Mouse (Mus musculus): ENCODE results near the gene Ccdc33. TPM values are rescaled to one million over a fixed set of nuclear protein-coding genes. Genes with fewer than 3 reads are reported as not detected.

Gene Ccdc33
- total and polyA plus RNA-seq, 2 experiments, result not detected

DNA sequence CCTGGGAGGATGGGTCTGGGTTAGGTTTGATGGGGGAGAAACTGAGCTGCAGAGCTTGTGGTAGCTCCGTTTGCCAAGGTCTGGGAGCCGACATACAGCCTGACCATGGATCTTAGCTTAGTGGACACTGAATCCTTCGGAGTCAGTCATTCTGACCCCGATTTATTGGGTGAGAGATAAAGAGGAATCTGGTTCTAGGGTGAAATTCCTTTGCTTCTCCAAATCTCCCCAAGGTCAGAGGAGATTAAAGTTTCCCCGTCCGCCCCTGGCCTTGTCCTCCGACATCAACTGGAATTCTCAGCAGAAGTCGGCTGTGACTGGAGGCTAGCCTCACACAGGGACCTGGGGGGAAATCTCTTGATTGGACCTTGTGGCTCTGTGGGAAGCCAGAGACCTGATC, 107.1 kb downstream of the Ccdc33 start:
- H3K4me1 ChIP-seq (ENCODE audit: control insufficient read depth, insufficient read depth, low read length), result no peaks in the 10 kb centered on the region
- TF ChIP-seq POLR2A (IDR thresholded peaks at IDR 0.05; ENCODE audit: extremely low read depth, insufficient read depth, low read length) (no peak), CTCF (IDR thresholded peaks at IDR 0.05; ENCODE audit: low read depth, low read length) (no peak)

DNA sequence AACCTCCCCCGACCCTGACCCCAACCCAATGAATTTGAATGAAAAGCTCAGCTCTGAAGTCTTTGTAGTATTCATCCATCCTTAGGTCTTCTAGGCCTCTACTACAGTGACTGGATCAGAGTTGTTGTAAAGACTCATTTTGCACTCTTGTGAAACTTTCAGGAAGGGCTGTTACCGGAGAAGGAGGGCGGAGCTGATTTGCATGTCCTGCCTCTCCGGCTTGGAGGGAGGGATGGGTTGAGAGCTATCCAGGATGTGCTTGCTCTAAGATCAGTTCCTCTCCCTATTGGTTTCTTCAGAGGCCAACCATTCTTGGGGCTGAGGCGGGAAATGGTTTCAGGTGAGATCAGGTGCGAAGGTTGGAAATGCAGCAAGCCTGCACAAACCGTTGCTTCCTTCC, 107.6 kb downstream of the Ccdc33 start:
- Histone ChIP-seq H3K4me3 (ENCODE audit: insufficient read depth, low read depth, low read length) (no peak overlapping the region), H3K27me3 (ENCODE audit: control insufficient read depth, insufficient read depth, low read length) (no peaks in the 10 kb centered on the region), H3K9ac (ENCODE audit: low read depth, low read length) (no peak overlapping the region), H3K27ac (replicated peaks; ENCODE audit: insufficient read depth, low read depth, low read length) (no peak overlapping the region), H3K4me1 (ENCODE audit: control insufficient read depth, insufficient read depth, low read length) (no peaks in the 10 kb centered on the region), H3K36me3 (ENCODE audit: control insufficient read depth, insufficient read depth, low read length) (no peaks in the 10 kb centered on the region), H3K79me2 (ENCODE audit: control insufficient read depth, insufficient read depth, low read length) (no peaks in the 10 kb centered on the region)
- TF ChIP-seq POLR2A (IDR thresholded peaks at IDR 0.05; ENCODE audit: extremely low read depth, insufficient read depth, low read length) (no peak), CTCF (IDR thresholded peaks at IDR 0.05; ENCODE audit: low read depth, low read length) (no peak)
- 47% methylated on average over 7 of the region's 7 CpGs for WGBS
- DNase-seq (ENCODE audit: extremely low read depth, low read depth, low spot score), result no peak

More for the DNA sequence above, 107.1 kb downstream of the Ccdc33 start:
- Histone ChIP-seq H3K79me2 (ENCODE audit: control insufficient read depth, insufficient read depth, low read length) (no peaks in the 10 kb centered on the region), H3K4me3 (ENCODE audit: insufficient read depth, low read depth, low read length) (no peak overlapping the region), H3K27me3 (ENCODE audit: control insufficient read depth, insufficient read depth, low read length) (no peaks in the 10 kb centered on the region), H3K9ac (ENCODE audit: low read depth, low read length) (no peak overlapping the region), H3K36me3 (ENCODE audit: control insufficient read depth, insufficient read depth, low read length) (no peaks in the 10 kb centered on the region), H3K27ac (replicated peaks; ENCODE audit: insufficient read depth, low read depth, low read length) (no peak overlapping the region)
- WGBS, result 76% methylated on average over 8 of the region's 8 CpGs
- DNase-seq (ENCODE audit: extremely low read depth, low read depth, low spot score), result no peak

DNA sequence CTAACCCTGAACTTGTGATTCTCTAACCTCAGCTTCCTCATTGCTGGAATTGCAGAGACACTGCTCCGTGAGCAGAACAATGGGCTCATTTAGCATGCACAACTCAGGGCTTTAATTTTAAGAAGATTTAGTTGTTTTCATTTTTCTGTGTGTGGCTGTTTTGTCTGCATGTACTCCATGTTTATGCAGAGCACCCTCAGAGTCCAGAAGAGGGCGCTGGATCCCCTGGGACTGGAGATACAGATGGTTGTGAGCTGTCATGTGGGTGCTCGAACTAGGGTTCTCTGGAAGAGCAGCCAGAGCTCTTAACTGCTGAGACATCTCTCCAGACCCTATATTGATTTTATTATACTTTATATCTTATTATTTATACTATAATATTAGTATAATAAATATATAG, 109.0 kb downstream of the Ccdc33 start:
- TF ChIP-seq CTCF (IDR thresholded peaks at IDR 0.05; ENCODE audit: low read depth, low read length), result no peak
- no peak for TF ChIP-seq POLR2A (IDR thresholded peaks at IDR 0.05; ENCODE audit: extremely low read depth, insufficient read depth, low read length)
- WGBS, result 65% methylated on average over 3 of the region's 3 CpGs
- H3K27me3 ChIP-seq (ENCODE audit: control insufficient read depth, insufficient read depth, low read length), result no peaks in the 10 kb centered on the region
- no peak overlapping the region for H3K4me3 ChIP-seq (ENCODE audit: insufficient read depth, low read depth, low read length)
- H3K4me1 ChIP-seq (ENCODE audit: control insufficient read depth, insufficient read depth, low read length), result no peaks in the 10 kb centered on the region
- no peaks in the 10 kb centered on the region for H3K79me2 ChIP-seq (ENCODE audit: control insufficient read depth, insufficient read depth, low read length)
- no peak overlapping the region for H3K9ac ChIP-seq (ENCODE audit: low read depth, low read length)
- no peaks in the 10 kb centered on the region for H3K36me3 ChIP-seq (ENCODE audit: control insufficient read depth, insufficient read depth, low read length)
- no peak for DNase-seq (ENCODE audit: extremely low read depth, low read depth, low spot score)
- H3K27ac ChIP-seq (replicated peaks; ENCODE audit: insufficient read depth, low read depth, low read length), result no peak overlapping the region

DNA sequence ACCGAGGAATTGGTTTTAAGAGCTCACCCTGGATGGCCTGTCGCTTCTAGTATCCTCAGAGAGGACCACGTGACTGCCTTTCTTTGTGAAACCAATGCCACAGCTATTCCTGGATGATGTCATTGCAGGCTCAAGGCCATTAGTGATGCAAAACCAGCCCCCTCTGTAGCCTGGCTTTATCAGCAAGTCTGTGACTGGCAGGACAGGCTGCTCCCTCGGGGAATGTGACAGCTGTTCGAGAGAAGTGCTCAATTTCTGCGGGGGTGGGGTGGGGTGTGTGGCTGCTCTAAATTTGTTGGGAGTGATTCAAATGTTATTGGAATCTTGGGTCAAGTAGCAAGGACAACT, 109.6 kb downstream of the Ccdc33 start:
- TF ChIP-seq CTCF (IDR thresholded peaks at IDR 0.05; ENCODE audit: low read depth, low read length) (no peak), POLR2A (IDR thresholded peaks at IDR 0.05; ENCODE audit: extremely low read depth, insufficient read depth, low read length) (no peak)
- no peaks in the 10 kb centered on the region for H3K36me3 ChIP-seq (ENCODE audit: control insufficient read depth, insufficient read depth, low read length)
- H3K4me1 ChIP-seq (ENCODE audit: control insufficient read depth, insufficient read depth, low read length), result no peaks in the 10 kb centered on the region
- no peaks in the 10 kb centered on the region for H3K27me3 ChIP-seq (ENCODE audit: control insufficient read depth, insufficient read depth, low read length)
- H3K4me3 ChIP-seq (ENCODE audit: insufficient read depth, low read depth, low read length), result no peak overlapping the region
- WGBS, result 14% methylated on average over 6 of the region's 6 CpGs
- no peak overlapping the region for H3K9ac ChIP-seq (ENCODE audit: low read depth, low read length)
- DNase-seq (ENCODE audit: extremely low read depth, low read depth, low spot score), result no peak
- no peak overlapping the region for H3K27ac ChIP-seq (replicated peaks; ENCODE audit: insufficient read depth, low read depth, low read length)
- H3K79me2 ChIP-seq (ENCODE audit: control insufficient read depth, insufficient read depth, low read length), result no peaks in the 10 kb centered on the region

DNA sequence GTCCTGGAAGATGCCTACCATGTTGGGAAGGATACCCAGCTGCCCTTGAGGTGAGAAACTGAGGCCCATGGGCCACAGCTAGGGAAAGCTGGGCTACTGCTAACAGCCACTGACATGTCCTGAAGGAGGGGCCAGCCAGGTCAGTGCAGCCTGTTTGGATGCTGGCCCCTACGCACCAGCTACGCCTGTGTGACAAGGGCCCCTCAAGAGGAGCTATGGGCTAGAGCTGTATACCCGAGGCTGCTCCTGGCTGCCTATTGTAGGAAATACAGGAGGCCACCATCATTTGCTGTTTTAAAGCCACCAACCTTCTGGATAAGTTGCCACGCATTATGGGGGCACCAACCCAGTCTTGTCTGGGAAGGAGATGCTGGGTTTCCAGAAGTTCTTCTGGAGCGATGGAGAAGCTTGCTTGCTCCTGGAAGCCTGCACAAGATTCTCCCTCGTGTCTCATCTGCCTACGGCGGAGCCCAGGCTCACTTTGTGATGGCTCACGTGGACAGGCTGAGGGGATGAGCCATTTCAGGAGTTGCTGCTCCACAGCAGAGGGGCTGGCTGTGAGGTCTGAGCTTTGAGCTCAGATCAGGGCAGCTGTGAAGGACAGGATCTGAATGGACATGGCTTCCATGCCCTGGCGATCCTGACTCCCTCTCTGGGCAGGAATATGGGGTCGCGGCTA, 110.1 kb downstream of the Ccdc33 start:
- TF ChIP-seq CTCF (IDR thresholded peaks at IDR 0.05; ENCODE audit: low read depth, low read length) (no peak), POLR2A (IDR thresholded peaks at IDR 0.05; ENCODE audit: extremely low read depth, insufficient read depth, low read length) (no peak)
- Histone ChIP-seq H3K4me3 (ENCODE audit: insufficient read depth, low read depth, low read length) (no peak overlapping the region), H3K4me1 (ENCODE audit: control insufficient read depth, insufficient read depth, low read length) (no peaks in the 10 kb centered on the region), H3K36me3 (ENCODE audit: control insufficient read depth, insufficient read depth, low read length) (no peaks in the 10 kb centered on the region), H3K27ac (replicated peaks; ENCODE audit: insufficient read depth, low read depth, low read length) (no peak overlapping the region), H3K27me3 (ENCODE audit: control insufficient read depth, insufficient read depth, low read length) (no peaks in the 10 kb centered on the region), H3K79me2 (ENCODE audit: control insufficient read depth, insufficient read depth, low read length) (no peaks in the 10 kb centered on the region), H3K9ac (ENCODE audit: low read depth, low read length) (no peak overlapping the region)
- 79% methylated on average over 12 of the region's 12 CpGs for WGBS
- DNase-seq (ENCODE audit: extremely low read depth, low read depth, low spot score), result no peak

DNA sequence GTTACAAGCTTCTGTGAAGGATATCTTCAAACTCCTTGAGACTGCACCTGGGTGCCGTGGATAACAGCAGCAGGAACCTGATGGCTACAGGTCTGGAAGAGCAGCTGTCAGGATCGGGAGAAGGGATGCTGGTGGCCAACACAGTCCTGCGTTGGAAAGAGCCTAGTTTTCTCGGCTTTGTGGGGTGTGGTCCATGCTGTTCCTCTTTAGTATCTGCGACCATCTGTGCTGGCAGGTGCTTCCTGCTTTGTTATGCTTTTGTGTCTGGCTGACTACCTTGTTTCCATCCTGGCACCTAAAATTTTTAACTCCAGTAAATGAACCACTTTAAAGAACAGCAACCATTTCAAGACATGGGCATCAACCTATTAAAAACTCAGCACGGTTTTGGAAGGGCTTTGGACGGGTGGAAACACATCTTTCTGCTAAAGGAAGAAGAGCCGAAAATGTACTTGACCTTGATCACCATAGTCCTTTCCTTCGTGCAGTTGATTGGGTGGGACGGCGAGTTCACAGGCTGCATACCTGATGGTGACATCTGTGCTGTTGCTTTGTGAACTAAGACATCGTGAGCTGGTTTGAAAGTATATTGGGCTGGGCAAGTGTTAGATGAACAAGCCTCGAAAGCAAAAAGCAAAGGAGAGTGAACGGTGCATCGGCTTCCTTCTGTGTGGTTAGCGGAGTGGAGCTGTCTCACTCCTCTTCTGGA, 112.7 kb downstream of the Ccdc33 start, which contains the start of gene Cyp11a1:
TSS of gene Cyp11a1 (plus strand) at position 659 of the 709 bp plus-strand sequence.
- Histone ChIP-seq H3K9ac (ENCODE audit: low read depth, low read length) (no peak within 1 kb of the TSS), H3K79me2 (ENCODE audit: control insufficient read depth, insufficient read depth, low read length) (no peaks in the 10 kb centered on the region), H3K36me3 (ENCODE audit: control insufficient read depth, insufficient read depth, low read length) (no peaks in the 10 kb centered on the region), H3K4me3 (ENCODE audit: insufficient read depth, low read depth, low read length) (no peak within 1 kb of the TSS), H3K4me1 (ENCODE audit: control insufficient read depth, insufficient read depth, low read length) (no peaks in the 10 kb centered on the region), H3K27me3 (ENCODE audit: control insufficient read depth, insufficient read depth, low read length) (no peaks in the 10 kb centered on the region), H3K27ac (replicated peaks; ENCODE audit: insufficient read depth, low read depth, low read length) (no peak within 1 kb of the TSS)
- 82% methylated on average over 16 of the region's 16 CpGs for WGBS
- DNase-seq (ENCODE audit: extremely low read depth, low read depth, low spot score), result no peak
- TF ChIP-seq CTCF (IDR thresholded peaks at IDR 0.05; ENCODE audit: low read depth, low read length), result no peak
- no peak for TF ChIP-seq POLR2A (IDR thresholded peaks at IDR 0.05; ENCODE audit: extremely low read depth, insufficient read depth, low read length)
